Mouse (Mus musculus) hindbrain, embryonic 13.5 days (tissue): ENCODE results near the gene Tmem139. TPM values are rescaled to one million over a fixed set of nuclear protein-coding genes. Genes with fewer than 3 reads are reported as not detected.

Source experiments
- ATAC-seq: fragments of 200-750 bp; cut with Nextera tagmentation; 2 replicates; pipeline ENCODE4 v1.8.0; 2017; ENCODE audit warnings: moderate TSS enrichment; ENCODE audit not compliant: low FRiP score
- H3K27ac ChIP-seq: fragments of 300-500 bp; sonication (generic); 2 replicates; pipeline ENCODE4 v1.5.1; 2015; ENCODE audit warnings: inconsistent platforms, mild to moderate bottlenecking, moderate library complexity
- H3K27me3 ChIP-seq: fragments of 300-500 bp; sonication (generic); 2 replicates; pipeline ENCODE4 v1.6.1; 2015; ENCODE audit warnings: mild to moderate bottlenecking, inconsistent platforms
- H3K36me3 ChIP-seq: fragments of 300-500 bp; sonication (generic); 2 replicates; pipeline ENCODE4 v1.6.1; 2015; ENCODE audit warnings: mild to moderate bottlenecking, inconsistent platforms
- H3K4me1 ChIP-seq: fragments of 300-500 bp; sonication (generic); replicated peaks from 2 replicates; pipeline ENCODE4 v1.6.1; 2015; ENCODE audit warnings: inconsistent platforms
- H3K4me2 ChIP-seq: fragments of 300-500 bp; sonication (generic); 2 replicates; pipeline ENCODE4 v1.6.1; 2015; ENCODE audit warnings: inconsistent platforms, mild to moderate bottlenecking, moderate library complexity
- H3K4me3 ChIP-seq: fragments of 300-500 bp; sonication (generic); 2 replicates; pipeline ENCODE4 v1.5.1; 2015; ENCODE audit warnings: mild to moderate bottlenecking, inconsistent platforms
- H3K9ac ChIP-seq: fragments of 300-500 bp; sonication (generic); 2 replicates; pipeline ENCODE4 v1.6.1; 2015; ENCODE audit warnings: mild to moderate bottlenecking, inconsistent platforms
- H3K9me3 ChIP-seq: fragments of 300-500 bp; sonication (generic); 2 replicates; pipeline ENCODE4 v1.6.1; 2016; ENCODE audit warnings: inconsistent platforms
- WGBS: fragments of 180-500 bp; shearing (Covaris S2); methylation state at CpG from one replicate; pipeline ENCODE4 v1.1.7; 2015; 5-methylcytosine and 5-hydroxymethylcytosine counted together
- polyA plus RNA-seq: library from polyadenylated mRNA; unstranded; fragments of >200 nt; fragmentation: Nextera tagmentation; extraction: Ambion mirVana; gene quantifications from 2 replicates; pipeline ENCODE4 v1.2.1, GENCODE M21; 2015

The Tmem139 gene
- polyA plus RNA-seq, 1 experiment from 2014 or later: 0.48 TPM

DNA sequence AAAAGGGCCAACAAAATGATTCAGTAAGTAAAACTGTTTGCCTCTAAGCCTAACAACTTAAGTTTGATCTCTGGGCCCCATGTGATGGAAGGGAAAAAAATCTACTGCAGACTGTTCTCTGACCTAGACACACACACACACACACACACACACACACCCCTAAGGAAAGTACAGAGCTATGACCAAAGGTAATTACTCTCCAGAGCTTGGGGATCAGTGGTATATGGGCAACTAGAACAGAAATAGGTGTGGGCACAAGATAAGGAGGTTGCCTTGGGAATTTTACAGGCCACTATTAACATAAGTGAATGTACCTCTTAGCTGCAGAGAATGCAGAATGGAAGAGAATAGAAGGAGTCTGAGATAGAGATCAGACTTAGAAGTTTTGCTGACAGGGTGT, 25.8 kb downstream of the Tmem139 start:
- no peak overlapping the region for H3K4me3 ChIP-seq
- H3K27ac ChIP-seq: no peak overlapping the region
- H3K27me3 ChIP-seq: no peaks in the 10 kb centered on the region
- H3K4me2 ChIP-seq: no peak overlapping the region
- no peaks in the 10 kb centered on the region for H3K4me1 ChIP-seq
- no peak for ATAC-seq
- H3K36me3 ChIP-seq: peaks cover 70% of the 10 kb centered on the region
- no peak overlapping the region for H3K9ac ChIP-seq
- H3K9me3 ChIP-seq: no peaks in the 10 kb centered on the region

GRCm38 (mm10) chr6:42293327-42293726, 31.6 kb downstream of the Tmem139 start:
- no peaks in the 10 kb centered on the region for H3K4me1 ChIP-seq
- H3K9me3 ChIP-seq: no peaks in the 10 kb centered on the region
- H3K9ac ChIP-seq: no peak overlapping the region
- no peak overlapping the region for H3K27ac ChIP-seq
- ATAC-seq: no peak
- no peak overlapping the region for H3K4me3 ChIP-seq
- 90% methylated on average over 6 of the region's 6 CpGs for WGBS
- no peak overlapping the region for H3K4me2 ChIP-seq
- H3K36me3 ChIP-seq: peaks cover 78% of the 10 kb centered on the region
- H3K27me3 ChIP-seq: no peaks in the 10 kb centered on the region

GRCm38 (mm10) chr6:42295549-42296094, 33.9 kb downstream of the Tmem139 start:
- H3K27ac ChIP-seq: no peak overlapping the region
- no peaks in the 10 kb centered on the region for H3K27me3 ChIP-seq
- H3K4me3 ChIP-seq: no peak overlapping the region
- ATAC-seq: no peak
- no peaks in the 10 kb centered on the region for H3K4me1 ChIP-seq
- H3K9ac ChIP-seq: no peak overlapping the region
- WGBS: 86% methylated on average over 3 of the region's 3 CpGs
- H3K4me2 ChIP-seq: no peak overlapping the region
- peaks cover 88% of the 10 kb centered on the region for H3K36me3 ChIP-seq
- H3K9me3 ChIP-seq: no peaks in the 10 kb centered on the region

DNA sequence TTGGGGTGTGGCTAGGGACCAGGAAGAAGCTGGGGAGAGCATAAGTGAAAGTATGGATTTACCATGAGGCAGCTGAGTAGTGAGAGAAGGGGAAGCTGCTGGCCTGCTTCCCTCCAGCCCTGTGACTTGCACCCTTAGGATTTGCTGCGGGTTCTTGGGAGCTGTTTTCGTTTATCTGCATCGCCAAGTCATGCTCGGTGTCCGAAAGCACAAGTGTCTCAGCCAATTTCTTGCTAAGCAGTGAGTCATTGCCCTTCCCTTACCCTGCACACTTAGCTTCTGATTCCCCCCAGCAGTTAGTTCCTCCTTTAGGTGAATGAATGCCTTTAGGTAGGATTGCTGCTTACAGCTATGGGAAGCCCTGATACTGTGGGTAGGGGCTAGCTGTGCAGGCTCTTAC, 37.6 kb downstream of the Tmem139 start:
- no peaks in the 10 kb centered on the region for H3K27me3 ChIP-seq
- H3K9ac ChIP-seq: no peak overlapping the region
- no peak for ATAC-seq
- no peak overlapping the region for H3K4me2 ChIP-seq
- H3K4me1 ChIP-seq: no peaks in the 10 kb centered on the region
- H3K4me3 ChIP-seq: no peak overlapping the region
- no peak overlapping the region for H3K27ac ChIP-seq
- H3K36me3 ChIP-seq: peaks cover 69% of the 10 kb centered on the region
- WGBS: 93% methylated on average over 5 of the region's 5 CpGs
- no peaks in the 10 kb centered on the region for H3K9me3 ChIP-seq

GRCm38 (mm10) chr6:42309816-42310378, 48.1 kb downstream of the Tmem139 start:
- ATAC-seq: no peak
- no peak overlapping the region for H3K4me3 ChIP-seq
- H3K27ac ChIP-seq: no peak overlapping the region
- H3K36me3 ChIP-seq: peaks cover 80% of the 10 kb centered on the region
- H3K9me3 ChIP-seq: no peaks in the 10 kb centered on the region
- H3K9ac ChIP-seq: no peak overlapping the region
- no peaks in the 10 kb centered on the region for H3K27me3 ChIP-seq
- H3K4me2 ChIP-seq: no peak overlapping the region
- 51% methylated on average over 8 of the region's 8 CpGs for WGBS
- no peaks in the 10 kb centered on the region for H3K4me1 ChIP-seq

- Histone ChIP-seq H3K27me3 (no peaks in the 10 kb centered on the region), H3K9me3 (no peaks in the 10 kb centered on the region), H3K4me3 (no peak overlapping the region), H3K27ac (no peak overlapping the region), H3K4me2 (no peak overlapping the region), H3K9ac (no peak overlapping the region), H3K36me3 (peaks cover 76% of the 10 kb centered on the region), H3K4me1 (no peaks in the 10 kb centered on the region)
- no peak for ATAC-seq
- 86% methylated on average over 2 of the region's 2 CpGs for WGBS
Observed at GRCm38 (mm10) chr6:42310427-42311053, 48.8 kb downstream of the Tmem139 start.

Other genes starting within 250 kb of the Tmem139 start
- gene Sva, start 223.6 kb upstream of the Tmem139 start, polyA plus RNA-seq: not detected in 2 replicates
- not detected in 2 replicates for gene Tas2r139, start 121.0 kb upstream of the Tmem139 start, polyA plus RNA-seq
- gene Tas2r144, start 46.6 kb upstream of the Tmem139 start, polyA plus RNA-seq: not detected in 2 replicates
- 12.3 and 13.5 TPM in 2 replicates for gene Gstk1, start 16.0 kb upstream of the Tmem139 start, polyA plus RNA-seq
- 43.5 and 47.5 TPM in 2 replicates for gene Casp2, start 3.0 kb downstream of the Tmem139 start, polyA plus RNA-seq
- 1.5 and 1.6 TPM in 2 replicates for gene Clcn1, start 24.7 kb downstream of the Tmem139 start, polyA plus RNA-seq
- gene Fam131b, start 62.7 kb downstream of the Tmem139 start, polyA plus RNA-seq: 5.8 and 6.7 TPM in 2 replicates
- 47.5 and 50.1 TPM in 2 replicates for gene Zyx, start 87.7 kb downstream of the Tmem139 start, polyA plus RNA-seq
- gene Epha1, start 111.3 kb downstream of the Tmem139 start, polyA plus RNA-seq: 0.31 and 0.68 TPM in 2 replicates
- not detected in 2 replicates for gene Tas2r143, start 138.3 kb downstream of the Tmem139 start, polyA plus RNA-seq
- not detected in 2 replicates for gene Tas2r135, start 143.5 kb downstream of the Tmem139 start, polyA plus RNA-seq
- not detected in 2 replicates for gene Tas2r126, start 172.6 kb downstream of the Tmem139 start, polyA plus RNA-seq
- gene Olfr458, start 203.2 kb downstream of the Tmem139 start, polyA plus RNA-seq: not detected in 2 replicates
- 0.04 TPM in 1 of 2 replicates, not detected in the other for gene Olfr457, start 214.4 kb downstream of the Tmem139 start, polyA plus RNA-seq
- gene Olfr456, start 225.2 kb downstream of the Tmem139 start, polyA plus RNA-seq: not detected in 2 replicates